Mouse (Mus musculus): Measurements from ENCODE around the gene Pou5f2. TPM values are rescaled to one million over a fixed set of nuclear protein-coding genes. Genes with fewer than 3 reads are reported as not detected.

Gene Pou5f2
- polyA plus RNA-seq, 1 experiment from 2014 or later, result 2.2 TPM

DNA sequence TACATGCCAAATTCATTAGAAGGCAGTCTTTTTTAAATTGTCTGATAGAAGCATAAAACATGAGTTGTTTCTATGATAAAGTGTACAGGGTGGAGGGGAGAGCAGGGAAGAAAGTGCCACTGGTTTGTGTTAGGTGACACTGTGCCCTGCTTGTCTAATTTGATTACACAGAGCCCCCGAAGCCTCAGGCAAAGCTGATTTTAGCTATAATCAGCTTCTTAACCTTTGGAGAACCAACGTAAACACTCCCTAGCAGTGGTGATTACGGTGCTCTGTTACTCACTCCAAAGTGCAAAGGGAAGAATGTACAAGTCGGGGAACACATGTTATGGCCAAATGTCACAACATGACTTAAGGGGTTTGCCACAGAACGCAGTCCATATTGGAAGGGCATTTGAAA lies 20.4 kb downstream of the Pou5f2 start:
- 26% methylated on average over 5 of the region's 5 CpGs for WGBS
- peak; percentile 64 for DNase-seq (ENCODE audit: low spot score)
- Histone ChIP-seq H3K4me1 (peaks cover 7% of the 10 kb centered on the region; the same call in 1 of the 2 replicates), H3K9me3 (no peaks in the 10 kb centered on the region), H3K27ac (replicated peaks) (no peak overlapping the region), H3K27me3 (replicated peaks; ENCODE audit: low read depth, poor library complexity, severe bottlenecking) (0 out of 2 replicates have a peak, but pooled peaks cover 3% of the 10 kb centered on the region), H3K36me3 (replicated peaks) (no peaks in the 10 kb centered on the region), H3K4me3 (no peak overlapping the region)

Other genes with a start within 250 kb of the Pou5f2 start
- 54.4 and 58.6 TPM in 2 replicates for gene Nr2f1, start 174.9 kb downstream of the Pou5f2 start, polyA plus RNA-seq (2016; fragmentation: Nextera tagmentation; extraction: Ambion mirVana)